Mouse (Mus musculus): Measurements from ENCODE around the gene Gprc5c.
A peak's percentile ranks its signal among the peaks of the same experiment; 100 is the strongest.

Gene Gprc5c

DNA sequence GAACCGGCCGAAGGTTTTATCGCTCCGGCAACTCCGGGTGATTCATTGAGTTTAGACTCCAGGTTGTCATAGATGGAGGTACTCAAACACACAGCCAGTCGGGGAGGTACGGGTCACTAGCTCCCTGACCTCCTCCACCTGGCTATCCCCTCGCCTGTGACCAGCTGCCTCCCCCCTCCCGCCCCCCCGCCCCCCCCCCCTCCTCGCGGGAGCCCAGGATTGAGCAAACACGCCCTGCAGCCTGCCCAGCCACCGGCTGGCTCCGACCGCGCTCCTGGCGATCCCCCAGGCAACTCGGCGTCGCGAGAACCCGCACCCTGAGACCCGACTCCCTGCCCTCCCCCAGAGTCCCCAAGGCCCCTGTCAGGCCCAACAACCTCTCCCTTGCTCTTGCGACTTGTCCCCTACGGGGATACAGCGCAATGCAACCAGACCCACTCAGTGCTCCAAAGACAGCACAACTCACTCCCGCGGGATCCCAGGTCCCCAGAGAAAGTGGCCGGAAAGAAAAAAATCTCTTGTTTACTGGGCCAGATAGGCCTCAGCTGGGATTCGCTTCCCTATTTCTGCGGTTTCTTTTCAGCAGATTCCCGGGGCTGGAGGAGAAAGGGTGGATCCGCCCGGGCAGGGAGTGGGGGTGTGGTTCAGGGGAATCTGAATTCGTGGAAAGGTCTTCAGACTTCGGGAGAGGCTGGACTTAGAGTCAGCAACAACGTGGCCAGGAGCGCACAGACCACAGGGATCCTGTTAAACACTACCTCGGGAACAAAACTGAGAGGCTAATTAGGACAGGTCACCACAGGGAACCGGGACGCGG, at the start of gene Gprc5c:
TSS of gene Gprc5c (plus strand) at position 701 of the 817 bp plus-strand sequence.
- DNase-seq (ENCODE audit: low read depth, low spot score) = no peak

DNA sequence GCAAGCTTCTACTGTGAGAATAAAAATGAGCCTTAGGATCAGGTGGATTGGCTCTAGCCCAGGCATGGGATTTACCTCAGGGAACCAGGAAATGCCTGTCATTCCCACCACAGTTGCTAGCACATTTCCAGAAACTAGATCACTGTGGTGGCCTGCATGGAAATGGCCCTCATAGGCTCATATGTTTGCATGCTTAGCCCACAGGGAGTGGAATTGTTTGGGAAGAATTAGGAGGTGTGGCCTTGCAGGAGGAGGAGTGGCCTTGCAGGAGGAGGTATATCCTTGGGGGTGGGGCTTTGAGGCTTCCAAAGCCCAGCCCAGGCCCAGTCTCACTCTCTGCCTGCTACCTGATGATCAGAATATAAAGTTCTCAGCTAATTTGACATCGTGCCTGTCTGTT, 49.0 kb upstream of the Gprc5c start:
- no peak for DNase-seq (ENCODE audit: low read depth, low spot score)

DNA sequence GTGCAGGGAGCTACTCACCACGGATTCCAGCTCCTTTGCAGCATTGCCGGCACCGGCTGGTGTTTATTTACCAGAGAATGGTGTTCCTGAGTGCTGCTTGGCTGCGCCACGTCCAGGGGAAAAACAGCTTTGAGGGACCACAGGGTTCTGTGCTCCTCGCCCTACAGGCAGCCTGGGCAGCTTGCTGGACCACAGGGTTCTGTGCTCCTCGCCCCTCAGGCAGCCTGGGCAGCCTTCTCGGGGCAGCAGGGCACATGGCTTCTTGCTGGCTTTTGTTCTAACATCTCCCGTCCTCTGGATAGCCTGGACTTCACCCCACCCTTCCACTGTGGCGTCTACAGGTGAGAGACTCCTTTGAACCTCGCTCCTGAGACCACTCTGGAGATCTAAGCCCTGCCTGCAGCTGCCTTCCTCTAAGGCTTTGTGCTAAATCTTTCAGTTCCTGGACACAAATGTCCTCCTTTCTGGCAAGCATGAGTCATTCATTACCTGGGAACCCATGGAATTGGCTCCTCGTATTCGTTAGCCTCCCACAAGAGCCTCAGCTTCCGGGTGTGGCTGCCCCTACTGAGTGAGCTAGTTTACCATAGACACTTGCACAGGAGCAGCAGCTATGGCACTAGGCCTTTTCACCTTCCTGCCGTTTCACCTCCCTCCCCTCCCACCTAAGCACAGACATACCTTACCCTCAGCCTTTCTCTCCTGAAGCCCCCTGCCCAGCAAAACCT, 48.2 kb upstream of the Gprc5c start:
- no peak for DNase-seq (ENCODE audit: low read depth, low spot score)

DNA sequence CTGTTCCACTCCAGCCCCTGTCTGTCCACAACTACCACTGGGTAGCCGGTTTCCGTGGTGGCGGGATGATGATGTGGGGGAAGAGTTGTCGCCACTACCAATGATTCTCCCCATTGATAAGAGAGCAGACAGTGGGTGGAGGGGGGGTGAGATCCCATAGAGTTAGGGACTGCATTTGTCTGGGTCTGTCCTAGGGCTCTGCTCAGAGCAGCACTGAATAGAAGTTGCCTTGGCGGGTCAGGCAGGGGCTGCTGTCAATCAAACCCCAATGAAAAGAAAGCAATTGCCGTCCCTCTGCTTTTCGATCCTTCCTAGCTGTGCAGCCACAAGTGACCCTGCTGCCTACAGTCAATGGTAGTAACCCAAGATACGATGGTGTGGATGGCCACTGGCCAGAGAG, 47.0 kb upstream of the Gprc5c start:
- no peak for DNase-seq (ENCODE audit: low read depth, low spot score)

DNA sequence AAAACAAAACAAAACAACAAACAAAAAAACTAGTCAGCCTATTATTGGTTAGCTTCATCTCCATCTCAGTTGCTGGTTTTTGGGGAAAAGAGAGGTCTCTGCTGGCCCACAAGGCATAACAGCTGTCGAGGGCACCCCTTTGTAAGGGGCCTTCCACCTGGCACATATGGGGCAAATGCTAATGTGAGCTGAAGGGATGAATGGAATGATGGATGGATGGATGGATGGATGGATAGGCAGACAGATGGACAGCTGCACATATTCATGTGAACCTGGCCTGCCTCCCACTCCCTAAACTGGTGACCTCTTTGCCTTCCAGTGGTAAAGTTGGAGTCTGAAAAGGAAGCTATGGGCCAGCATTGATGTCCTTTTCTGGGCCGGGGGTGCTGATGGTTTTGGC, 43.9 kb upstream of the Gprc5c start:
- DNase-seq (ENCODE audit: low read depth, low spot score) = no peak

DNA sequence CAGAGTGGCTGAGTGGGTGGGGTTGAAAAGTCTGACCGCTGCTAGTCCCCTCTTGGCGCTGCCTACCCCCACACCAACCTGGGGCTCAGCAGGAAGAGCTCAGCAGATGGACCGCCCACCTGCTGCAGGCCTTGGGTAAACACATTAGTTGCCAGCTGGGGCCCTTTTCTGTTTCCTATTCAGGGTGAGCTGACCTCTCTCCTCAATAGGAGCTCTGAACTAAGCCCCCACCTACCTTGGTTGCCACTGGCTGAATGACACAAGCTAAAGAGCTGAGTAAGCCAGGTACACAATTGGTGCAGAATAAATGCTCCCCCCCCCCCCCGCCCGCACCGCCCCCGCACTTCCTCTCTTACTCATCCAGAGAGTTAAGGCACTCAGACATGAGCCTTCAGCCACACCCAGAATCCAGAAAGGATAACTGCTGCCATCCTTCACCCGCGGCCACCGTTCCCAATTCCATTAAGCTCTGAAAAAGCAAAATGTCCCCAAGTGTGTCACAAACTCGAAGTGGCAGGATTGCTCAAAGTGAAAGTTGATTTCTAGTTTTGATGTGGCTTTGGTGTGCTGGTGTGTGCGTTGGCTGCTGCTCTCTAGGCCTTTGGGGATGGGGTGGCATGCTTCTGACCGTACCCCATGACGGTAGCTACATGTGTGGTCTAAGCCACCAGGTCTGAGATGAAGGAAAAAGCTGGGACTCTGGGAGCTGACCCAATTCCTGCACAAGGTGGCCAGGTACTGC, 43.1 kb upstream of the Gprc5c start:
- DNase-seq (ENCODE audit: low read depth, low spot score) = no peak

DNA sequence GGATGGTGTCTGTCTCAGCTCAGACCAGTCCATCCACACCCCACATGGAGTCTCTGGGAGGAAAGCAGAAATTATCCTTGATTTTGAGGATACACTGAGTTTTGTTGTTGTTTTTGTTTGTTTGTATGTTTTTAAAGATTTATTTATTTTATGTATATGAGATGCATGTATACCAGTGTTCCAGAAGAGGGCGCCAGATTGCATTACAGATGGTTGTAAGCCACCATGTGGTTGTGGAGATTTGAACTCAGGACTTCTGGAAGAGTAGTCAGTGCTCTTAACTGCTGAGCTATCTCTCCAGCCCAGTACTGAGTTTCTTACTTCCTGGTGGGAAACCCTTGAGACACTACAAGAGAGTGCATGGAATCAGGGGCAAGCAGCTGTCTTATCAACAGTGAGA, 41.6 kb upstream of the Gprc5c start:
- DNase-seq (ENCODE audit: low read depth, low spot score) = no peak

DNA sequence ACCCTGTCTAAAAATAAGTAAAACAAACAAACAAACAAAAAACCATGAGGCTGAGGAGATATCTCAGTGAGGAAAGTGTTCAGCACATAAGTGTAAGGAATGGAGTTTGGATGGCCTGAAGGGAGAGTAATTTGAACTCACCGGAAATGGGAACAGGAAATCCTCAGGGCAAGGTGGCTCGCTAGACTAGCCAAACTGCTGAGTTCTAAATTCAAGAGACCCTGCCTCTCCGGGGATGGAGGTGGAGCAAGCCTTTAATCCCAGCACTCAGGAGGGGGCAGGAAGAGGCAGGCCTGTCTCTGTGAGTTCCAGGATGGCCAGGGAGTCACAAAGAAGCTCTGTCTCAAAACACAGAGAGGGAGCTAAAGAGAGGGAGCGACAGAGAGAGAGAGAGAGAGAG, 40.6 kb upstream of the Gprc5c start:
- no peak for DNase-seq (ENCODE audit: low read depth, low spot score)

DNA sequence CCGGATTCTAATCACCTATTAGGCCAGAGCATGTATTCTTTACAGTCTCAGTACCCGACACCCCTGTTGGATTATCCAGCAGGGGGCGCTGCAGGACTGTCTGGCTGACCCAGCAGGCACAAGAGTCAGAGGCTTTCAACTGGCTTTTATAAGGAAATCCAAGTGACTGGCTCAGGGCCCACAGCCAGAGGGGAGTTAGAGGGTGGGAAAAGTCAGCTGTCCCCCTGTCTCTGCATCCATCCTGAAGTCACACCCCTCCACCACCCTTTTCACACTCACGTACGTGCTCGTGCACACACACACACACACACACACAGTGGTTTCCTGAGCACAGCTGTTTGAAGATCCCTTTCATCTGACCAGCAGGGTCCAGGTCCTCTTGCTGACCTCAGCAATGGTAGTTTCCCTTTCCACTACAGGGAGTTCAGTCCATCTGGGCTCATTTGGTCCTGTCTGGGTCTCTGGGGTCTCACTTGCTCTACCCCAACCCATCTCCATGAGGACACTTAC, 38.2 kb upstream of the Gprc5c start:
- DNase-seq (ENCODE audit: low read depth, low spot score) = no peak

DNA sequence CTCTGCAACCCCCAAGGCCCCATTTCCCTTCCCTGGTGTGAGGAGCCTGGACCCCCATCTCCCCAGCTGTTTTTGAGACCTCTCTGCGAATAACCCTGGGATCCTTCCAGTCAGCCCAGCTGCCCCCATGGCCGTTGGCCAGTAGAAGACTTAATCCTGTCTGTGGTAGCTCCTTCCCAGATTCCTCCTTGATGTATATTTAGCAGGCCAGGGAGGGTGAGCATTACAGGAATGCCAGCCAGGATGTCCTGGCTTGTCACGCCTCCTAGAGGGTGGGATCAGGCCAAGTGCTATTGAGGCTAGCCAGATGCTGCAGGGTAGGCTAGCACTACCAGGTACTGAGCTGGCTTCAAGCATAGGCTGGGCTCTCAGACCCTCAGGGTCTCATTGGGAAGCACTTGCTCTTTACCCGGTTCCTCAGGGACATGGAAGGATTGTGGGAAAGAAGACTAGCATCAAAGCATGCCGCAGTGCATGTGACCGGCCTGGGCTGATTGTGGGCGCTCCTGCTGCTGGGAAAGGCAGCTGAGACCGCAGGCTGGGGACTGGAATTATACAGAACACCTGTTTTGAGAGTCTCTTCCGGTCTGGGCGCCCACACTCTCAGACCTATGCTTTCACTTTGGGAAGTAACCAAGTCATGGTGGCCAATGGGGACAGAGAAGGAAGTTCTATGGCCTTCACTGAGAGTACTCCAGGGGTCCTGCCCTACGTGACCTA, 35.9 kb upstream of the Gprc5c start:
- no peak for DNase-seq (ENCODE audit: low read depth, low spot score)

DNA sequence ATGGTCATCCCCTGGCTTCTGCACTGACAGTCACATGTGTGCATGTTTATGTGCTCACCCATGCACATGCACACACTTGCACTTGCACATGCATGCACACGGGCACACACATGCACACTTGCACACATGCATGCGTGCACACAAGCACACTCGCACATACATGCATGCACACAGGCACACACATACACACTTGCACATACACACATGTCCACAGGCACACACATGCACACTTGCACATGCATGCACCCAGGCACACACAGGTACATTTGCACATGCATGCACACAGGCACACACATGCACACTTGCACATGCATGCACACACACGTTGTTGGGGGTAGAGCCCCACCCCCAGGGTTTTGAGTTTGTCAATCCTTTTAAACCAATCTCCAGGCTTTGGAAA, 34.0 kb upstream of the Gprc5c start:
- DNase-seq (ENCODE audit: low read depth, low spot score) = no peak

DNA sequence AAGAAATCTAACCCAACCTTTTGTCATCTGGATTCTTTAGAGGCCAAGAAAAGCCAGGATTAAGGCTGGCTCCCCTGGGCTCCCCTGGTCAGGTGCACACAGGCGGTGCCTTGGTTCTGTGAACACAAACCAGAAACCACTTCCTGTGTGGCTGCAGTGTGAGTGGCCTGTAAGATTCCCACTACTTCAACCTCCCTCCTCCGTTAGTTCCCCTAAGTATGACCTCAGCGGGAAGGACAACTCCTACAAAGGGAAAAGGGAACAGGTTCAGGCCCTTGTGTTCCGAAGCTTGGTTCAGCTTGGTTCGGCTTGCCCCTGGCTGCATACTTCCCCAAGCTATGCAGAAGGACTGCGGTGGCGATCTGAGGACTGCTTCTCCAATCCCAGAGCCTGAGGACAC, 32.8 kb upstream of the Gprc5c start:
- no peak for DNase-seq (ENCODE audit: low read depth, low spot score)

DNA sequence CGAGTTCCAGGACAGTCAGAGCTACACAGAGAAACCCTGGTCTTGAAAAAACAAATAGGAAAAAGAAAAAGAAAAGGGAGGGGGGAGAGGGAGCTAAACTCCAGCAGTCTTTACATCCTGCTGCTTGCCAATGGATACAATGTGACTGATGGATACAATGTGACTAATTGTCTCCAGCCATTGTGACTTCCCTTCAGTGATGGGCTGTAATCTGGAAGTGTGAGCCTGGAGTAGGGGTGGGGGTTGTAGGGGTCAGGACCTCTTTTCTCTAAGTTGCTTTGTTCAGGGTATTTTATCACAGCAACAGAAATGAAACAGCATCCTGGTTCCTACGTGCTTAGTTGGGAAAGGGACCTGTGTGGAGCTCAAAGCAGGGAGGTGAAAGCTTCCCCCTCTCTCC, 31.8 kb upstream of the Gprc5c start:
- no peak for DNase-seq (ENCODE audit: low read depth, low spot score)

DNA sequence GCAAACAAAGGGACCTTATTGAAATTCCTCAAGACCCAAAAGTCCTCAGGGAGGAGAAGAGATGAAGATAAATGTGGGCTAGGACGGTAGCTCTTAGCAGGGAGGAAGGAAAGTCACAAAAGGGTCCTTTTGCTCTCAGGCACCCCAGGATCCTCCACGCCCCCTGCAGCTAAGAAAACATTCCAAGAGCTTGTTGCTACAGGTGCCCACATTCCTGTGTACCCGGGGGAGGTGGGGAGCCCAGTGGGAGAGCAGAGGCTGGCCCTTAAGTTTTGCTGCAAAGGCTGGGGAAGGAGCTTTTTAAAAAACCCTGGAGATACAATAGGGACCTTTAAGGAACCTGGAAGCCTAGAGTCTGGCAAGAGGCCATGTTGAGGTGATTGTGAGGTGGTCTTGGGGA, 30.5 kb upstream of the Gprc5c start:
- DNase-seq (ENCODE audit: low read depth, low spot score) = no peak

DNA sequence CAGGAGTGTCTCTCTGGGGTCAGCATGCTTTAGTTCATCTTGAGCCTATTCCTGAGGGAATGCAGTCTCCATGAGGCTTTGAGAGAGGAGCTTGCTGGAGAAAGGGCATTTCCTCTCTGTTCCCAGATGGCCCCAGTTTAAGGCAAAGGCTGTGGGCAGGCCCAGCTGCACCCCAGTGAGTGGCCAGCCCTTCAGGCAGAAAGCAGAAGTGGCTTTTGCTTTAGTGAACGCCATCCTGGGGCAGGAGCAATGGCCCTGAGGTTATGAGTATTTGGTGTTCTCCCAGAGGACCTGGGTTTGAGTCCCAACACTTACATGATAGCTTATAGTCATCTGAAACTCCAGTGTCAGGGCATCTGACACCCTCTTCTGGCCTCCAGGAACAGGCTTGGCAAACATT, 29.6 kb upstream of the Gprc5c start:
- no peak for DNase-seq (ENCODE audit: low read depth, low spot score)

DNA sequence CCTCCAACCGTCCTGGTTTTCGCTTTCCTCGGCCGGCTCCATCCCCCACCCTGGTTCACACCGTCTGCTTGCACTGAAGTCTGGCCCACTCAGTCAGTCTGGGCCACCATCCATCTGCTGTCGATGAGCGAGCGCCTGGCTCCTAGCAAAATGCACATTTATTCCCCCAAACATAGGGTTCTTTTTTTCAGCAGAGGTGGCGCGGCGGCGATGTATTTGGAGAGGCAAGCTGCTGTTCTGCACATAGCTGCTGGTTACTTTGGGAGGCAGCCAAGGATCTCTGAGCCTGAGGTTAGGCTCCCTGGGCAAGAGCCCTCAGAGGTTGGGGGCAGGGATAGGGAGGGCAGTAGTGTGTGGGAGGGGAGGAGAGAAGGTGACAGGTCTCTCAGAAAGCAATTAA, 28.2 kb upstream of the Gprc5c start:
- no peak for DNase-seq (ENCODE audit: low read depth, low spot score)

DNA sequence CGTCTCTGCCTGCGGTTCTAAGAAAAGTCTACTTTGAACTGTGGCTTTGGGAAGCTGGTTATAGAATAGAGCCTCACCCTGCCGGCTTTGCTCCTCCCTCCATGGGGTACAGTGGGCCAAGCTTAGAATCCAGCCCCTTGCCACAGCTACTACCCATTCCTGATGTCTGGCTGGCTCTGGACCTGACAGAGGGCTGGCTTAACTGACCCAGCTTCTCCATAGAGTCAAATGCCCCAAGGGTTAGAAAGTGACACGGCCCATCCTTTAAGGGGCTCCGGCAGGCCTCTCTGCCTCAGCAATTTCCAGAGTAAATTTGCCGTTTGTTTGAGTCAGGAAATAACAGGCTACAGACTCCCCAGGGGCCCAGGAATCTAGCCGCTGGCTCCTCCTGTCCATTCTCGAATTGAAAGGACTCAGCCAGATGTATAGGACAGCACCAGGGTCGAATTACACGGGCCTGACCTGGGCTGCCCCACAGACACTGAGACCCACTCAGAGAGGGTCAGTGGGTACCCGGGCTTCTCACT, 27.7 kb upstream of the Gprc5c start:
- no peak for DNase-seq (ENCODE audit: low read depth, low spot score)

DNA sequence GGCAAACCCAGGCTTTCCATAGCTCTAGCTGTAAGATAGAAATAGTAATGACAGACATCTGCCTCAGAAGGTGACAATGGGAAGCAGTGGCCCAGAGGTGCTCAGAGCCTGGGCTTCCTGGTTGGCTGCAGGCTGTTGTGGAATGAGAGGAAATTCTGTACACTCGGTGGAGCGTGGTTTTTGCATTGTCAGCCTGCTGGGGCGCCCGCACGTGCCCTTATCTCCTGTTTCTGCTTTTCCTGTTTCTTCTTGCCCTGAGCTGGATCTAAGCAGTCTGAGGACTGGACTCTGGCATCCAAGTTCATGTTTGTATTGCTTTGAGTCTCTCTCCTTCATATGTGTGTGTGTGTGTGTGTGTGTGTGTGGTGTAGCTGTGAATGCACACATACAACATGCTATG, 24.3 kb upstream of the Gprc5c start:
- DNase-seq (ENCODE audit: low read depth, low spot score) = no peak

DNA sequence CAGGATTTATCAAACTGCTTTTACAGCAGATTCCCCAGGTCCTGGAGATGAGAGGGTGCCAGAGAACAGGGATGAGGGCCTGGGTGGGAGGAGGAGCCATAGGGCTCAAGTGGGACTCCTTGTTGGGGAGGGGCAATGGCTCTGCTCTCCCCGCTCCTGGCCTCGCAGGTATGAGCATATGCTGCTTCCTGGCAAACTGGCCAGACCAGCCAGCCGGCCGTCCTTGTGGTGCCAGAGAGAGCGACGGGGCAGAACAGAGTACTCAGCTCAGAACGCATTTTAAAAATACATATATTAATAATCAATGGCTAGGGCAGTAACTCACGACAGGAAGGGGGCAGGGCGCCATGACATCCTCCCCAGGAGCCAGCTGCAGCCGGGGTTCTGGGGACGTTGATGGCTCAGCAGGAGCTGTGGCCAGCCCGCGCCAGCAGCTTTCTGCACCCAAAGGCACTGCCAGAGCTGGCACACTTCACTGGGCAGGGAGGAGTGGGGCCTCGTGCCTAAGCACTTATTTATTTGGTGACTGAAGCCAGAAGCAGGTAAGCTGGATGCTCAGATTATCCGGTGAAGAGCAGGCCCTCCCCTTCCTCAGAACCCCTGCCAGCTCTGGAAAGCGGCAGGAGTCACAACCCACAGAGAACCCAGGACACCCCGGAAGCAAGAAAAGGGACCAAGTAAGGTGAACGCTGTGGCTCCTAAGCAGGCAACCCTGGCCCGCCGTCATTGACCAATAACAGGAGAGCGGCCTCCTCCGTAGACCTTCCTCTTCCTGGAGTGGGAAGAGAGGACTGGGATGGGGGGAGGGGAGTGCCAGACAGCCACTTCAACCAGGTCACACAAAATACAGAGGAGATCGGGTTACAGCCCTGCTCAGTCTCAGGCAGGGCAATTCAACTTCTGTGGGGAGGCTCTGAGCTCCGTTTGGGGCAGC, 21.2 kb upstream of the Gprc5c start:
- DNase-seq (ENCODE audit: low read depth, low spot score) = peak; percentile 80

DNA sequence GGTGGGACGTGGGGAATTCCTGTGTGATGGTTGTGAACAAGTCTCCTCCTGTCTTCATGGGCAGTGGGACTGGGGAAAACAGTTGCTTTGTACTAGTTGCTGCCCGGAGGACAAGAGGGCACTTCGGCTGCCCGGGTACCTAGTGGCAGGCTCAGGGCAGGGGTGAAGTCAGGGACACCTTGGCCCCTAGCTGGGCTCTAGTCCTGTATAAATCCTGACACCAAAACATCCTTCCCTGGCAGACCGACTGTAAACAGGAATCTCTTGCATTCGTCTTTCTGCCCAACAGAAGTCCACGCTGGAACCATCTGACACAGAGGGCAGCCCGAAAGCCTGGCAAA, 20.5 kb upstream of the Gprc5c start:
- DNase-seq (ENCODE audit: low read depth, low spot score) = no peak
